Comparison of ENCODE assay signal across 8 mouse cellular contexts in genomic region chr8:122666827-122667226, GRCm38 (mm10). TPM values are rescaled to one million over a fixed set of nuclear protein-coding genes. Genes with fewer than 3 reads are reported as not detected.
DNase-seq lines count a peak whose midpoint lies in the region; ATAC-seq lines count a peak whose summit lies in the region.

No protein-coding gene starts in this region.

- H3K9ac ChIP-seq in kidney, embryonic 15.5 days: no peak overlapping the region
- H3K9ac ChIP-seq in heart, embryonic 16.5 days (ENCODE audit: low read length): peak overlapping the region; percentile 10; the same call in 1 of the 2 replicates
- no peak overlapping the region for H3K9ac ChIP-seq in limb, embryonic 12.5 days (replicated peaks)

- peaks cover 65% of the 10 kb centered on the region for H3K4me1 ChIP-seq in kidney, embryonic 15.5 days
- H3K4me1 ChIP-seq in heart, embryonic 16.5 days (ENCODE audit: control insufficient read depth, insufficient read depth, low read length): peaks cover 51% of the 10 kb centered on the region
- peaks cover 78% of the 10 kb centered on the region for H3K4me1 ChIP-seq in limb, embryonic 12.5 days (replicated peaks)

- H3K9me3 ChIP-seq in kidney, embryonic 15.5 days (replicated peaks): no peaks in the 10 kb centered on the region
- no peaks in the 10 kb centered on the region for H3K9me3 ChIP-seq in heart, embryonic 16.5 days (replicated peaks; ENCODE audit: control insufficient read depth, low read length)
- H3K9me3 ChIP-seq in limb, embryonic 12.5 days: no peaks in the 10 kb centered on the region

- peaks cover 31% of the 10 kb centered on the region for H3K27me3 ChIP-seq in kidney, embryonic 15.5 days
- H3K27me3 ChIP-seq in heart, embryonic 16.5 days (ENCODE audit: control insufficient read depth, insufficient read depth, low read length): peaks cover 5% of the 10 kb centered on the region
- H3K27me3 ChIP-seq in limb, embryonic 12.5 days: peaks cover 20% of the 10 kb centered on the region

- WGBS in kidney, embryonic 15.5 days: 50% methylated on average over 12 of the region's 12 CpGs
- 43% methylated on average over 12 of the region's 12 CpGs for WGBS in heart, embryonic 16.5 days
- 33% methylated on average over 12 of the region's 12 CpGs for WGBS in limb, embryonic 12.5 days

- no peak for DNase-seq in kidney, adult 11 months
- peak; percentile 67 to 84 for DNase-seq in right cerebral cortex, postnatal 10 days (ENCODE audit: low spot score in 2 of 2)
- DNase-seq in retina, embryonic 14.5 days (ENCODE audit: low spot score): no peak
- DNase-seq in ovary, postnatal 36 days (ENCODE audit: low spot score): no peak

- ATAC-seq in kidney, embryonic 15.5 days (replicated peaks; ENCODE audit: low FRiP score): no peak
- ATAC-seq in activated CD4-positive, CD25-positive, alpha-beta regulatory T cell, adult 4 months: peak; percentile 32
- ATAC-seq in heart, embryonic 16.5 days (replicated peaks; ENCODE audit: extremely low read depth, insufficient read depth, low FRiP score): no peak
- ATAC-seq in limb, embryonic 12.5 days (ENCODE audit: insufficient number of reproducible peaks, insufficient read depth, low FRiP score, low TSS enrichment, low read depth): no peak

- no peak overlapping the region for H3K4me3 ChIP-seq in kidney, embryonic 15.5 days (replicated peaks)
- no peak overlapping the region for H3K4me3 ChIP-seq in heart, embryonic 16.5 days (ENCODE audit: low read length)
- H3K4me3 ChIP-seq in limb, embryonic 12.5 days (replicated peaks): no peak overlapping the region

- peak overlapping the region; percentile 64 for H3K27ac ChIP-seq in kidney, embryonic 15.5 days
- H3K27ac ChIP-seq in heart, embryonic 16.5 days (ENCODE audit: low read length): peak overlapping the region; percentile 91
- peak overlapping the region; percentile 88 for H3K27ac ChIP-seq in limb, embryonic 12.5 days

- H3K4me2 ChIP-seq in kidney, embryonic 15.5 days: no peak overlapping the region
- H3K4me2 ChIP-seq in heart, embryonic 16.5 days (ENCODE audit: low read depth, low read length): peak overlapping the region; percentile 31
- H3K4me2 ChIP-seq in limb, embryonic 12.5 days: peak overlapping the region; percentile 35; the same call in 1 of the 2 replicates

- no peaks in the 10 kb centered on the region for H3K36me3 ChIP-seq in kidney, embryonic 15.5 days
- H3K36me3 ChIP-seq in heart, embryonic 16.5 days (ENCODE audit: control insufficient read depth, insufficient read depth): no peaks in the 10 kb centered on the region
- no peaks in the 10 kb centered on the region for H3K36me3 ChIP-seq in limb, embryonic 12.5 days

RNA-seq across cellular contexts. Expression of gene Cbfa2t3, which starts 32.1 kb away (rescaled TPM):
- polyA plus RNA-seq in kidney, embryonic 15.5 days (2015; fragmentation: Nextera tagmentation; extraction: Ambion mirVana): 3.5 and 3.6 TPM in 2 replicates
- under 1 TPM; 0.08 to 0.28 TPM for polyA plus RNA-seq in activated CD4-positive, CD25-positive, alpha-beta regulatory T cell, adult 4 months (2017; shearing (Covaris generic))
- polyA plus RNA-seq in heart, embryonic 16.5 days (2015; fragmentation: Nextera tagmentation; extraction: Ambion mirVana): 4.6 and 4.8 TPM in 2 replicates
- 2.8 and 3.3 TPM in 2 replicates for polyA plus RNA-seq in limb, embryonic 12.5 days (2016; fragmentation: Nextera tagmentation; extraction: Ambion mirVana)

RNA-seq across cellular contexts. Expression of gene Pabpn1l, which starts 44.3 kb away (rescaled TPM):
- polyA plus RNA-seq in kidney, embryonic 15.5 days (2015; fragmentation: Nextera tagmentation; extraction: Ambion mirVana): 0.18 TPM in 1 of 2 replicates, not detected in the other
- polyA plus RNA-seq in activated CD4-positive, CD25-positive, alpha-beta regulatory T cell, adult 4 months (2017; shearing (Covaris generic)): not detected
- polyA plus RNA-seq in heart, embryonic 16.5 days (2015; fragmentation: Nextera tagmentation; extraction: Ambion mirVana): not detected in 2 replicates
- polyA plus RNA-seq in limb, embryonic 12.5 days (2016; fragmentation: Nextera tagmentation; extraction: Ambion mirVana): not detected in 2 replicates

RNA-seq across cellular contexts. Expression of gene Trappc2l, which starts 55.4 kb away (rescaled TPM):
- 51.8 and 54.8 TPM in 2 replicates for polyA plus RNA-seq in kidney, embryonic 15.5 days (2015; fragmentation: Nextera tagmentation; extraction: Ambion mirVana)
- 10 to 100 TPM; 46.3 to 78.4 TPM for polyA plus RNA-seq in activated CD4-positive, CD25-positive, alpha-beta regulatory T cell, adult 4 months (2017; shearing (Covaris generic))
- 58.2 and 60.1 TPM in 2 replicates for polyA plus RNA-seq in heart, embryonic 16.5 days (2015; fragmentation: Nextera tagmentation; extraction: Ambion mirVana)
- 39.0 and 48.0 TPM in 2 replicates for polyA plus RNA-seq in limb, embryonic 12.5 days (2016; fragmentation: Nextera tagmentation; extraction: Ambion mirVana)

RNA-seq across cellular contexts. Expression of gene Galns, which starts 55.6 kb away (rescaled TPM):
- polyA plus RNA-seq in kidney, embryonic 15.5 days (2015; fragmentation: Nextera tagmentation; extraction: Ambion mirVana): 14.0 and 16.0 TPM in 2 replicates
- polyA plus RNA-seq in activated CD4-positive, CD25-positive, alpha-beta regulatory T cell, adult 4 months (2017; shearing (Covaris generic)): 10 to 100 TPM in 1 of 2 experiments, 1 to 10 TPM in 1; 9.8 to 10.5 TPM
- polyA plus RNA-seq in heart, embryonic 16.5 days (2015; fragmentation: Nextera tagmentation; extraction: Ambion mirVana): 10.0 and 10.4 TPM in 2 replicates
- 5.9 and 8.4 TPM in 2 replicates for polyA plus RNA-seq in limb, embryonic 12.5 days (2016; fragmentation: Nextera tagmentation; extraction: Ambion mirVana)

Comparison
In these comparisons a context has a peak if more than half of its experiments do, and no peak if none do; other contexts are left out.
1. DNase-seq: peak in right cerebral cortex, postnatal 10 days (2 of 2); none in kidney, adult 11 months (single experiment), retina, embryonic 14.5 days (single experiment) and ovary, postnatal 36 days (single experiment).
2. Peak in every context shown above with its lines, with median percentiles within 50 percentile points of each other: H3K27ac ChIP-seq.